Comparison of ENCODE assay signal across 13 mouse cellular contexts in genomic region chr12:83143071-83143470, GRCm38 (mm10).
A peak's percentile ranks its signal among the peaks of the same experiment; 100 is the strongest.
DNase-seq lines count a peak whose midpoint lies in the region; ATAC-seq and TF ChIP-seq lines count a peak whose summit lies in the region.
"Had no signal": no experiment of that assay in that cellular context is flagged by ENCODE, and none has a peak within 500 bp of the region (broad histone marks: within the 10 kb centered on the region; RNA-seq: fewer than 3 reads in every experiment).

No protein-coding gene starts in this region.

- no peak for TF ChIP-seq POLR2A in MEL (IDR thresholded peaks at IDR 0.05; ENCODE audit: control insufficient read depth in 1 of 2, insufficient read depth in 1 of 2, low read depth in 1 of 2, low read length in 2 of 2, poor library complexity in 1 of 2)

- no peaks in the 10 kb centered on the region for H3K9me3 ChIP-seq in heart, embryonic 14.5 days (ENCODE audit: control insufficient read depth, low read length)
- no peaks in the 10 kb centered on the region for H3K9me3 ChIP-seq in MEL (replicated peaks; ENCODE audit: insufficient read depth, low read length)
- H3K9me3 ChIP-seq in liver, embryonic 13.5 days (replicated peaks), result no peaks in the 10 kb centered on the region
- no peaks in the 10 kb centered on the region for H3K9me3 ChIP-seq in neural tube, embryonic 15.5 days (replicated peaks)
- no peaks in the 10 kb centered on the region for H3K9me3 ChIP-seq in forebrain, postnatal 0 days (ENCODE audit: low read length)

- H3K27ac ChIP-seq in heart, embryonic 14.5 days (replicated peaks in 1 of 2; ENCODE audit: control insufficient read depth in 1 of 2, insufficient read depth in 1 of 2, low read depth in 2 of 2, low read length in 2 of 2), result peak overlapping the region; percentile 69 to 75
- H3K27ac ChIP-seq in MEL (ENCODE audit: control insufficient read depth, low read depth, low read length), result no peak overlapping the region
- H3K27ac ChIP-seq in liver, embryonic 13.5 days, result peak overlapping the region; percentile 63
- H3K27ac ChIP-seq in neural tube, embryonic 15.5 days (replicated peaks), result no peak overlapping the region
- H3K27ac ChIP-seq in forebrain, postnatal 0 days (ENCODE audit: low read depth, low read length), result no peak overlapping the region
- H3K27ac ChIP-seq: hindbrain, embryonic 14.5 days; macrophage had no signal

- H3K36me3 ChIP-seq in heart, embryonic 14.5 days (ENCODE audit: control insufficient read depth, insufficient read depth, low read length), result no peaks in the 10 kb centered on the region
- peaks cover 0 to 21% of the 10 kb centered on the region in 2 experiments; a peak in 2 of 4 replicates for H3K36me3 ChIP-seq in MEL (ENCODE audit: control insufficient read depth in 1 of 2, insufficient read depth in 2 of 2, low read length in 2 of 2)
- H3K36me3 ChIP-seq in liver, embryonic 13.5 days, result no peaks in the 10 kb centered on the region
- H3K36me3 ChIP-seq in neural tube, embryonic 15.5 days, result no peaks in the 10 kb centered on the region
- no peaks in the 10 kb centered on the region for H3K36me3 ChIP-seq in forebrain, postnatal 0 days (ENCODE audit: insufficient read depth)

- DNase-seq in heart, postnatal 25 days (ENCODE audit: low spot score), result no peak
- DNase-seq in MEL (ENCODE audit: low read depth, low spot score), result peak; percentile 66
- peak; percentile 78 to 85 for DNase-seq in cerebellum, adult 18-20 months
- peak; percentile 52 for DNase-seq in liver, embryonic 13.5 days
- no peak for DNase-seq in right cerebral cortex, postnatal 4 days
- no peak for DNase-seq in forebrain, postnatal 0 days
- DNase-seq: right cerebral cortex, postnatal 25 days; thymus, postnatal 14 days had no signal

- peak; percentile 63 to 81 for TF ChIP-seq EP300 in MEL (IDR thresholded peaks at IDR 0.05; ENCODE audit: low read depth in 1 of 2, low read length in 2 of 2)

- no peak for TF ChIP-seq RAD21 in MEL (IDR thresholded peaks at IDR 0.05; ENCODE audit: low read depth, low read length)

- no peak overlapping the region for H3K4me2 ChIP-seq in heart, embryonic 14.5 days (ENCODE audit: low read length)
- 0 out of 2 replicates have a peak overlapping the region, but pooled peaks have one; percentile 19 for H3K4me2 ChIP-seq in liver, embryonic 13.5 days
- H3K4me2 ChIP-seq in neural tube, embryonic 15.5 days, result no peak overlapping the region
- no peak overlapping the region for H3K4me2 ChIP-seq in forebrain, postnatal 0 days (ENCODE audit: low read depth)
- H3K4me2 ChIP-seq: hindbrain, embryonic 14.5 days had no signal

- 0 out of 2 replicates have a peak, but pooled peaks have one; percentile 34 for ATAC-seq in heart, embryonic 14.5 days (ENCODE audit: insufficient number of reproducible peaks, insufficient read depth, low FRiP score, low read depth)
- peak; percentile 84 for ATAC-seq in liver, embryonic 13.5 days (ENCODE audit: low read depth)
- ATAC-seq in neural tube, embryonic 15.5 days (ENCODE audit: low FRiP score), result no peak
- ATAC-seq in forebrain, postnatal 0 days, result no peak
- ATAC-seq: forebrain, embryonic 14.5 days had no signal

- no peak overlapping the region for H3K9ac ChIP-seq in heart, embryonic 14.5 days (ENCODE audit: low read length)
- H3K9ac ChIP-seq in MEL (ENCODE audit: control insufficient read depth, low read depth, low read length, poor library complexity, severe bottlenecking), result no peak overlapping the region
- peak overlapping the region; percentile 41; the same call in 1 of the 2 replicates for H3K9ac ChIP-seq in liver, embryonic 13.5 days
- no peak overlapping the region for H3K9ac ChIP-seq in neural tube, embryonic 15.5 days (replicated peaks)
- H3K9ac ChIP-seq in forebrain, postnatal 0 days, result no peak overlapping the region
- H3K9ac ChIP-seq: hindbrain, embryonic 14.5 days had no signal

- H3K27me3 ChIP-seq in heart, embryonic 14.5 days (ENCODE audit: control insufficient read depth, insufficient read depth, low read length), result no peaks in the 10 kb centered on the region
- peaks cover 0 to 1% of the 10 kb centered on the region in 2 experiments; a peak in 1 of 4 replicates for H3K27me3 ChIP-seq in MEL (ENCODE audit: control insufficient read depth in 1 of 2, insufficient read depth in 2 of 2, low read length in 2 of 2)
- H3K27me3 ChIP-seq in liver, embryonic 13.5 days, result peaks cover 6% of the 10 kb centered on the region
- H3K27me3 ChIP-seq in neural tube, embryonic 15.5 days (replicated peaks), result no peaks in the 10 kb centered on the region
- no peaks in the 10 kb centered on the region for H3K27me3 ChIP-seq in forebrain, postnatal 0 days (ENCODE audit: insufficient read depth, low read length)

- H3K4me3 ChIP-seq in heart, embryonic 14.5 days (ENCODE audit: control insufficient read depth in 1 of 2, insufficient read depth in 1 of 2, low read depth in 1 of 2, low read length in 2 of 2), result no peak overlapping the region
- no peak overlapping the region for H3K4me3 ChIP-seq in MEL (ENCODE audit: control insufficient read depth in 1 of 2, insufficient read depth in 1 of 2, low read depth in 2 of 2, low read length in 2 of 2)
- no peak overlapping the region for H3K4me3 ChIP-seq in liver, embryonic 13.5 days (replicated peaks)
- H3K4me3 ChIP-seq in neural tube, embryonic 15.5 days (replicated peaks), result no peak overlapping the region
- H3K4me3 ChIP-seq in forebrain, postnatal 0 days (ENCODE audit: low read depth, low read length), result no peak overlapping the region

- H3K4me1 ChIP-seq in heart, embryonic 14.5 days (ENCODE audit: control insufficient read depth in 2 of 2, insufficient read depth in 2 of 2, low read length in 2 of 2), result peaks cover 43 to 48% of the 10 kb centered on the region in 2 experiments
- H3K4me1 ChIP-seq in MEL (ENCODE audit: control insufficient read depth in 1 of 2, insufficient read depth in 2 of 2, low read length in 2 of 2), result peaks cover 4 to 30% of the 10 kb centered on the region in 2 experiments; a peak in 3 of 4 replicates
- peaks cover 42% of the 10 kb centered on the region for H3K4me1 ChIP-seq in liver, embryonic 13.5 days (replicated peaks)
- H3K4me1 ChIP-seq in neural tube, embryonic 15.5 days, result peaks cover 13% of the 10 kb centered on the region
- no peaks in the 10 kb centered on the region for H3K4me1 ChIP-seq in forebrain, postnatal 0 days (ENCODE audit: insufficient read depth)

- H3K79me2 ChIP-seq in MEL (ENCODE audit: control insufficient read depth, insufficient read depth, low read length, poor library complexity), result no peaks in the 10 kb centered on the region

- no peak for TF ChIP-seq CTCF in MEL (IDR thresholded peaks at IDR 0.05 in 2 of 3, conservative IDR thresholded peaks at IDR 0.05 in 1 of 3; ENCODE audit: control insufficient read depth in 1 of 3, insufficient read depth in 1 of 3, low read depth in 2 of 3, low read length in 3 of 3, poor library complexity in 1 of 3, severe bottlenecking in 1 of 3)
- no peak for TF ChIP-seq CTCF in forebrain, postnatal 0 days (IDR thresholded peaks at IDR 0.05; ENCODE audit: low read depth)

- WGBS in heart, embryonic 14.5 days, result 25% methylated on average over 3 of the region's 3 CpGs
- 17% methylated on average over 3 of the region's 3 CpGs for WGBS in liver, embryonic 13.5 days (ENCODE audit: insufficient replicate concordance)
- 57% methylated on average over 3 of the region's 3 CpGs for WGBS in neural tube, embryonic 15.5 days
- 52% methylated on average over 3 of the region's 3 CpGs for WGBS in forebrain, postnatal 0 days

- intact Hi-C loops in heart, postnatal 25 days (cut with DNase I), result no loop called here

TF ChIP-seq in MEL, 35 proteins besides CTCF, POLR2A, EP300 and RAD21:
- TF ChIP-seq ETS1 (IDR thresholded peaks at IDR 0.05; ENCODE audit: low read depth, low read length) (peak; percentile 73), USF2 (IDR thresholded peaks at IDR 0.05; ENCODE audit: borderline replicate concordance in 1 of 2, insufficient read depth in 1 of 2, low read depth in 1 of 2, low read length in 2 of 2) (no peak), TAL1 (IDR thresholded peaks at IDR 0.05; ENCODE audit: low read length) (peak; percentile 18; the same call in 1 of the 2 replicates), POLR2AphosphoS5 (IDR thresholded peaks at IDR 0.05; ENCODE audit: borderline replicate concordance, low read depth, low read length) (no peak), SIN3A (IDR thresholded peaks at IDR 0.05; ENCODE audit: low read length) (peak; percentile 27; the same call in 1 of the 2 replicates), RCOR1 (IDR thresholded peaks at IDR 0.05; ENCODE audit: low read depth, low read length) (peak; percentile 62), BHLHE40 (IDR thresholded peaks at IDR 0.05; ENCODE audit: borderline replicate concordance, low read depth, low read length) (peak; percentile 77), GATA1 (IDR thresholded peaks at IDR 0.05; ENCODE audit: low read depth, low read length) (peak; percentile 48), USF1 (IDR thresholded peaks at IDR 0.05; ENCODE audit: low read depth, low read length) (peak; percentile 72; the same call in 1 of the 2 replicates), MYB (IDR thresholded peaks at IDR 0.05; ENCODE audit: low read depth, low read length) (no peak), TCF12 (IDR thresholded peaks at IDR 0.05; ENCODE audit: low read depth, low read length) (peak; percentile 77)

Comparison
In these comparisons a context has a peak if more than half of its experiments do, and no peak if none do; other contexts are left out.
1. ATAC-seq: peak in heart, embryonic 14.5 days (single experiment) and liver, embryonic 13.5 days (single experiment); none in neural tube, embryonic 15.5 days (single experiment) and forebrain, postnatal 0 days (single experiment).
2. H3K27ac ChIP-seq: peak in heart, embryonic 14.5 days (2 of 2) and liver, embryonic 13.5 days (single experiment); none in MEL (single experiment), neural tube, embryonic 15.5 days (single experiment) and forebrain, postnatal 0 days (single experiment).
3. DNase-seq: peak in MEL (single experiment), cerebellum, adult 18-20 months (2 of 2) and liver, embryonic 13.5 days (single experiment); none in heart, postnatal 25 days (single experiment), right cerebral cortex, postnatal 4 days (single experiment) and forebrain, postnatal 0 days (single experiment).